Mouse (Mus musculus): ENCODE data around the gene Ccdc157.

- TF ChIP-seq EP300 (IDR thresholded peaks at IDR 0.05; ENCODE audit: low read depth) (no peak), CTCF (IDR thresholded peaks at IDR 0.05; ENCODE audit: low read depth) (no peak)
Measured at GRCm38 (mm10) chr11:4148536-4149156, 11.4 kb downstream of the Ccdc157 start.

Measured in liver, embryonic 14.5 days (tissue).